Mouse (Mus musculus): ENCODE results near the gene Neurog3.

- TF ChIP-seq CTCF (conservative IDR thresholded peaks at IDR 0.05; ENCODE audit: insufficient read depth, insufficient read length, low read depth, low read length) (no peak), POLR2A (IDR thresholded peaks at IDR 0.05; ENCODE audit: low read depth, low read length) (no peak)
Measured at GRCm38 (mm10) chr10:62113865-62114647, 18.8 kb upstream of the Neurog3 start.

Data from kidney, adult 2 months (tissue).